Mouse (Mus musculus) urinary bladder, adult 2 months (tissue): Measurements from ENCODE around the gene Uhrf2. TPM values are rescaled to one million over a fixed set of nuclear protein-coding genes. Genes with fewer than 3 reads are reported as not detected.

ENCODE experiments used
- DNase-seq: peaks from one replicate; pipeline ENCODE4 v3.0.0; 2022; ENCODE audit warnings: low spot score
- polyA plus RNA-seq: library from polyadenylated mRNA; depleted of rRNA; stranded (reverse); fragments of >200 nt; gene quantifications from 2 replicates; pipeline ENCODE4 v1.2.3, GENCODE M21; 2012

Gene Uhrf2
- polyA plus RNA-seq, 1 experiment: 56.0 TPM

- DNase-seq: no peak
These were observed 20.3 kb downstream of the Uhrf2 start for GRCm38 (mm10) chr19:30050584-30050983.

- DNase-seq: no peak
These were observed 21.2 kb downstream of the Uhrf2 start for GRCm38 (mm10) chr19:30051479-30051878.

GRCm38 (mm10) chr19:30054218-30054617, 23.9 kb downstream of the Uhrf2 start:
- DNase-seq: no peak

GRCm38 (mm10) chr19:30065797-30066196, 35.5 kb downstream of the Uhrf2 start:
- no peak for DNase-seq

DNA sequence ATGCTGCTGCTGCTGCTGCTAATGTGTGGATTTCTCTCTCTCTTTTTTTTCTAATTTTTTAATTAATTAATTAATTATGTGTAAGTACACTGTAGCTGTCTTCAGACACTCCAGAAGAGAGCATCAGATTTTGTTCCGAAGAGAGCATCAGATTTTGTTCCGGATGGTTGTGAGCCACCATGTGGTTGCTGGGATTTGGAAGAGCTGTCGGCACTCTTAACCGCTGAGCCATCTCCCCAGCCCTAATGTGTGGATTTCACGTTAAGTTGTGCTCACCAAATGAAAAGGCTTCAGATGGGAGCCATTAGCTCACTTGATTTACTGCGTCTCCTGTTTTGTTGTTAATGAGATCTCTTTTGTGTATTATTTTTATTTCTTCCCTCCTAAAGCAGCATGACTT, 59.9 kb downstream of the Uhrf2 start:
- DNase-seq: no peak

DNA sequence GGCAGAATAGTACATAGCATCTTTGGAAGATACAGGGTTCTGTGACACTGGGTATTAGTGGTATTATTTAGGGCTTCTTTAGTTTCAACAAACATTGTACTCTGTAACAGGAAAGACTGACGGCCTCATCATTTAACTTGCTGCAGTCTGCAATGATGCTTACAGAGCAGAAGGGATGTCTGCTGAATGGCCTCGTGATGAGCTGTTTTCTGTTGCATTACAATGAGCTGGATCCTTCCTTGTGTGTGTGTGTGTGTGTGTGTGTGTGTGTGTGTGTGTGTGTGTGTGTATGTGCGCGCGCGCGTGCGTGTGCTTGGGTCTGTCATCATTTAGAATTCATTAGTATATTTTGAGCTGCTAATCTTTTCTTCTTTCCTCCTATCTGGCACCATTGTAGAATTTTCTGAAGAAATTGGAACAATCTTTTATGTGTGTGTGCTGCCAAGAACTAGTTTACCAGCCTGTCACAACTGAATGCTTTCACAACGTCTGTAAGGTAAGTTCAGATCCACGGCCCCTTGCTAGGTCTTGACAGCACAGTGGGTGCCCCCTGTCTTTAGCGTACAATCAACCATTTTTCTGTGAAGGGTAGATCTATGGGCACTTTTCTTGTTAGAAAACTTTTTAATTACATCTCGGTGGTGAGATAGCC, 61.5 kb downstream of the Uhrf2 start:
- DNase-seq: no peak

- no peak for DNase-seq
These were observed 65.9 kb downstream of the Uhrf2 start for GRCm38 (mm10) chr19:30096186-30096585.

GRCm38 (mm10) chr19:30097039-30097438, 66.7 kb downstream of the Uhrf2 start:
- no peak for DNase-seq

GRCm38 (mm10) chr19:30100571-30100970, 70.3 kb downstream of the Uhrf2 start:
- no peak for DNase-seq

GRCm38 (mm10) chr19:30102620-30103019, 72.3 kb downstream of the Uhrf2 start:
- no peak for DNase-seq

GRCm38 (mm10) chr19:30105045-30105842, 74.9 kb downstream of the Uhrf2 start:
- DNase-seq: no peak

GRCm38 (mm10) chr19:30107221-30107845, 77.0 kb downstream of the Uhrf2 start:
- DNase-seq: no peak

DNA sequence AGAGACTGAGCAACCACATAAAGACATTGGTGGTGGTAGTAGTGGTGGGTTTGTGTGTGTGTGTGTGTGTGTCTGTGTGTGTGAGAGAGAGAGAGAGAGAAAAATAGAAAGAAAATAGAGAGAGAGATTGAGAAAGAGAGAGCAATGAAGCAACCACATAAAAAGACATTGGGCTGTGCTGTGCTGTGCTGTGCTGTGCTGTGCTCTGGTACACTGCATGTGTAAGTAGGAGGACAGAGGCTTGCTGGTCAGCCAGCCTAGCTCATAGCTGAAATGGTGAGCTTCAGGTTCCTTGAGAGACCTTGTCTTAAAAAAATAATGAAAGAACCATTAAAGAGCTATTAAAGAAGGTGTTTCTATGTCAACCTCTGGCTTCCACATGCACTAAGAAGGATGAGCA, 78.3 kb downstream of the Uhrf2 start:
- DNase-seq: no peak

- no peak for DNase-seq
These were observed 78.8 kb downstream of the Uhrf2 start for GRCm38 (mm10) chr19:30109122-30109521.

DNA sequence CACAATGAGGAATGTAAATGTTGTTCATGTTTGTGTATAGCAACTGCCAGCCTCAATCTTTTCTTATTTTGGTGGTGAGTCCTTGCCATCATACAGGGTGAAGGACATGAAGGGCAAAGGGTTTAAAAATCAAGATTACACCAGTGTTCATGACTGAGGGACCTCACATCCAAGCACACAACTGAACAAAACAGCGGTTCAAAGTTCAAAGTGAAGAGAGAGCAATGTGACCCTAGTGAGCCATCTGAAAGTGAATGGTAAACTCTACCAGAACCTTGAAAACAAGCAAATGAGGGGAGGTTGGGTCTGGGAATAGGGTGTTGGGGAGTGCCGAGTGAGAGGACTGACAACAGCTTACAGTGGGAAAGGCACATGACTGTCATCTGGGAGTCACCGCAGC, 81.1 kb downstream of the Uhrf2 start:
- no peak for DNase-seq

DNA sequence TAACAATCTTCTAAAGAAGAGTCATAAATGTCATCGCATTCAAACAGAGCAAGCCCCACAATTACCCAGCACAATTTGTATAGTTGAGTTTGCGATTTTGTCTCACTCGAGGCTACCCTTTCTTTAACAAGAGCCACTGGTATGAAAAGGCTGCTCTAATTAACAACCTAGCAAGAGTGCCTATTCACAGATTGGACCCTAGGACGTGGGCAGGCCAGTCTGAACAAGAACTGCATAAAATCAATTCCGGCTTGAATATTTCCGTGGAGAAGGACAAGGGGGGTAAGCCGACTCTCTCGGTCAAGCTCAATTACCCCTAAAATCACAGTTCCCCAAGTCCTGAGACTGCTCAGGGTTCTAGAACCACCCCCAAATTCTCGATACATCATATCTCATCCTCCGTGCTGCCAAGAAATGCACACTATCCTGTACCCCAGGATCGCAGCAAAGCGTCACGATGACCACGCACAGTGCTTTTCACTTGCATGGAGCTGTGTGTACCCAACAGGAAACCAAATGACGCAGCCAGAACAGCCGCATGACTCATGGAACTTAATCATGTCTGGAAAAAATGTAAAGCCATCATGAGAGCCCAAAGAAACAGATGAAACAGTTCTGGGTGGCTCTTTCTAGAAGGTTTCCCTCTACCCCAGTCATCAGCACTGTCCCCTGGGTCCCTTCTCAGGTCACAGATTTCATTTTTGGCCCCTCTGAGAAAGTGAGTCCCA, 82.8 kb downstream of the Uhrf2 start:
- no peak for DNase-seq

- DNase-seq: no peak
These were observed 84.7 kb downstream of the Uhrf2 start for GRCm38 (mm10) chr19:30114919-30115441.

- DNase-seq: no peak
These were observed 85.3 kb downstream of the Uhrf2 start for GRCm38 (mm10) chr19:30115606-30116005.

DNA sequence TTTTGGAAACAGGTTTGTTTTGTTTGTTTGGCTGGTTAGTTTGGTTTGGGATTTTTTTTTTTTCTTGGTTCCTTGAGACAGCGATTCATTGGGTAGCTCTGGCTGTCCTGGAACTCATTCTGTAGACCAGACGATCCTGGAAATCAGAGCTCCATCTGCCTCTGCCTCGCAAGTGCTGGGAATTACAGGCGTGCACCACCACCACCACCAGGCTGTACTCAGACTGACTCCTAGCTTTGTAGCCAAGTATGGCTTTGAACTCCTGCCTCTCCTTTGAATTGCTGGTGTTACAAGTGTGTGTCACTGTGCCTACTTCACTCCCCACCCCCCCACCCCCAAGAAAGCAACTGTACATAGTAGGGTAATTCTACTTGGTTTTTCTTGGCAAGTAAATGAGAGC, 86.9 kb downstream of the Uhrf2 start:
- DNase-seq: no peak

DNA sequence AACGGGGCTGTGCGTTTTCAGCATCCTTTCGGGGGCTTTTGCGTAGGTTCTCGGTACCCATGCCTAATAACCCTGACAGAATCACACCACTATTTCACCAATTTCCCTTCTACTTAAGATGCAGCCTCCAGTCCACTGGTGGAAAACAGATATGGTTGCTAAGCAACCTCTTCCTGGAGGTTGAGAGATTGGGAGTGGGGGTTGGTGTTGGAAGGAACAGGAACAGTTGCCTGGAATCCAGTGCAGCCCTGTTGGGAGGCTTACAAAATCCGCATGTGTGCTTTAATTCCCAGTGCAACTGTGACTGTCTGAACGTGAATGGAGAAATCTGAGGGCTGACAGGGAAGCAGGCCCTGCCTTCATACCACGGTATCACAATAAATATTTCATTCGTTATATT, 87.5 kb downstream of the Uhrf2 start:
- no peak for DNase-seq

DNA sequence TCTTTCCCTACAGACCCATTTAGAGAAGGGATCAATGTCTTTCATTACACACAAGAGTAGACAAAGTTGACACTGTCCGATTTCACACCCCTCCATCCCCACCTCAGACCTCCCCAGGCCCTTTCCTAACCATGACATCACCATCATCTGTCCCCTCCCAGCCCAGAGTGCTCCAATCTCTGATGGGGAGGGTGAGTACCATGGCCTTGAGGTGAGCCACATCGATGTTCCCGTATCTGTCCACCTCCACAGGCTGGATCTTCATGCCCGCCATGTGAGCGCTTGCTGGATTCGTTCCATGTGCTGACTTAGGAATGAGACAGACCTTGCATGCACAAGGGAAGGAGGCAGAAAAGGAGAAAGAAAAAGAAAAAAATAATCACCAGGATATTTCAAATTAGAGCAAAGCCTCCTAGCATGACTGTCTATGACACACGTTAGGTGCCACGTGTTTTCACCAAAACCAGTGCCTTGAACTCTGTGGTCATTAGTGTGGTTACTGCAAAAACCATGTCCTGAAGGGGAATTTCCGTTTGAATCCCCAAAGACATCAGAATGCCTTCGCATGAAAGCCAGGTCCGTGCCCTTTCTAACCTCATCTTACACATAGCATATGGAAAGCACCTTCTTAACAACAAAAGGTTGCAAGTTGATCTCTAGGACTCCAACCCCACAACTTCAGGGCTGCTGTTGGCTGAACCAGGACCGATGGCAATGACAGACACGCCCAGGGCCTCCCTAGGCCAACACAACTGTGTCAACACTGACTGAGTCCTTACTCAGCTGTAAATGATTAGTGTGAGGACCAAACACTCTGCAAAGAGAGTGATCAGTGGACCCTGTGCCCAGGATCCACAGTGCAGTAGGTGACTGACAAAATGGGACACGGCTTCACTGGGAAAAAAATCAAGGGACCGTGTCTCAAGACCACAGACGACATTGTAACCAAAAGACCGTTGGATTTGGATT, 88.3 kb downstream of the Uhrf2 start:
- DNase-seq: no peak
